Mouse (Mus musculus) stomach, embryonic 14.5 days (tissue): Measurements from ENCODE around the gene Tmem240. TPM values are rescaled to one million over a fixed set of nuclear protein-coding genes. Genes with fewer than 3 reads are reported as not detected.
"Not testable (repeated sequence)": the region's sequence is repeated elsewhere in the genome, so short reads cannot be mapped to it uniquely, and the experiment has no call there.

ENCODE experiments used
- ATAC-seq: fragments of 200-750 bp; cut with Nextera tagmentation; 2 replicates; pipeline ENCODE4 v1.8.0; 2017; ENCODE audit warnings: low read depth, moderate TSS enrichment; ENCODE audit not compliant: insufficient number of reproducible peaks, insufficient read depth, low FRiP score
- H3K27ac ChIP-seq: fragments of 300-500 bp; sonication (generic); 2 replicates; pipeline ENCODE4 v1.5.1; 2014; ENCODE audit warnings: mild to moderate bottlenecking, low read length, moderate library complexity, mixed read lengths
- H3K27me3 ChIP-seq: fragments of 300-500 bp; sonication (generic); 2 replicates; pipeline ENCODE4 v1.6.1; 2014; ENCODE audit warnings: low read length, control low read depth, mixed read lengths; ENCODE audit not compliant: control insufficient read depth, insufficient read depth
- H3K36me3 ChIP-seq: fragments of 300-500 bp; sonication (generic); 2 replicates; pipeline ENCODE4 v1.6.1; 2014; ENCODE audit warnings: mild to moderate bottlenecking, control low read depth, low read length, moderate library complexity, mixed read lengths; ENCODE audit not compliant: control insufficient read depth, insufficient read depth
- H3K4me1 ChIP-seq: fragments of 300-500 bp; sonication (generic); 2 replicates; pipeline ENCODE4 v1.6.1; 2014; ENCODE audit warnings: low read length, control low read depth, mixed read lengths; ENCODE audit not compliant: control insufficient read depth, insufficient read depth
- H3K4me2 ChIP-seq: fragments of 300-500 bp; sonication (generic); replicated peaks from 2 replicates; pipeline ENCODE4 v1.6.1; 2014; ENCODE audit warnings: low read depth, low read length, control low read depth
- H3K4me3 ChIP-seq: fragments of 300-500 bp; sonication (generic); 2 replicates; pipeline ENCODE4 v1.5.1; 2014; ENCODE audit warnings: low read depth, low read length, control low read depth
- H3K9ac ChIP-seq: fragments of 300-500 bp; sonication (generic); replicated peaks from 2 replicates; pipeline ENCODE4 v1.6.1; 2014; ENCODE audit warnings: low read depth, mild to moderate bottlenecking, control low read depth, low read length, moderate library complexity, mixed read lengths
- H3K9me3 ChIP-seq: fragments of 300-500 bp; sonication (generic); 2 replicates; pipeline ENCODE4 v1.6.1; 2016; ENCODE audit warnings: low read depth, low read length, control low read depth; ENCODE audit not compliant: control insufficient read depth
- WGBS: fragments of 180-500 bp; shearing (Covaris S2); extraction: QIAGEN DNeasy Blood & Tissue Kit; methylation state at CpG from one replicate; pipeline ENCODE4 v1.1.7; 2014; 5-methylcytosine and 5-hydroxymethylcytosine counted together
- polyA plus RNA-seq: library from polyadenylated mRNA; unstranded; fragments of >200 nt; fragmentation: Nextera tagmentation; extraction: Ambion mirVana; gene quantifications from 2 replicates; pipeline ENCODE4 v1.2.1, GENCODE M21; 2014

Tmem240 gene
- polyA plus RNA-seq, 1 experiment from 2014 or later = 0.56 TPM

DNA sequence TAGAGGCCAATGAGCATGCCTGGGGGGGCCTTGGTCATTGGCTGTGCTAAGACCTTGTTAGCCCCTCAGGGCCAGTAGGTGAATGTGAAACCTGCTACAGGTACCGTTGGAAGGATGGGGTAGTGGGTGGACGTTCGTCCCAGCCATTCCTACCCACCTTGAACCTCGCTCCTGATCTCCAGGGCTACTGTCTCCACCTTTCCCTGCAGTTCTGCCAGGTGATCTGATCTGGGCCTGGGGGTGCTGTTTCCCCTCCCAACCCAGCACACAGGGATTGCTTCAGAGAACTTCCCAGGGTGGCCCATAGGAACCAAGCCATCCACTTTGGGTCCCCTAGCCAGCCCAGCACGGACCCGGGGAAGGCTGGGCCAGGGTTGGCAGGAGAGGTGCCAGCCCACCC is 4.6 kb downstream of the Tmem240 start:
- ATAC-seq = no peak
- Histone ChIP-seq H3K4me3 (no peak overlapping the region), H3K36me3 (peaks cover 24% of the 10 kb centered on the region), H3K9ac (no peak overlapping the region), H3K9me3 (no peaks in the 10 kb centered on the region), H3K27ac (no peak overlapping the region), H3K27me3 (no peaks in the 10 kb centered on the region), H3K4me1 (peaks cover 7% of the 10 kb centered on the region), H3K4me2 (no peak overlapping the region)
- WGBS = 83% methylated on average over 6 of the region's 6 CpGs

DNA sequence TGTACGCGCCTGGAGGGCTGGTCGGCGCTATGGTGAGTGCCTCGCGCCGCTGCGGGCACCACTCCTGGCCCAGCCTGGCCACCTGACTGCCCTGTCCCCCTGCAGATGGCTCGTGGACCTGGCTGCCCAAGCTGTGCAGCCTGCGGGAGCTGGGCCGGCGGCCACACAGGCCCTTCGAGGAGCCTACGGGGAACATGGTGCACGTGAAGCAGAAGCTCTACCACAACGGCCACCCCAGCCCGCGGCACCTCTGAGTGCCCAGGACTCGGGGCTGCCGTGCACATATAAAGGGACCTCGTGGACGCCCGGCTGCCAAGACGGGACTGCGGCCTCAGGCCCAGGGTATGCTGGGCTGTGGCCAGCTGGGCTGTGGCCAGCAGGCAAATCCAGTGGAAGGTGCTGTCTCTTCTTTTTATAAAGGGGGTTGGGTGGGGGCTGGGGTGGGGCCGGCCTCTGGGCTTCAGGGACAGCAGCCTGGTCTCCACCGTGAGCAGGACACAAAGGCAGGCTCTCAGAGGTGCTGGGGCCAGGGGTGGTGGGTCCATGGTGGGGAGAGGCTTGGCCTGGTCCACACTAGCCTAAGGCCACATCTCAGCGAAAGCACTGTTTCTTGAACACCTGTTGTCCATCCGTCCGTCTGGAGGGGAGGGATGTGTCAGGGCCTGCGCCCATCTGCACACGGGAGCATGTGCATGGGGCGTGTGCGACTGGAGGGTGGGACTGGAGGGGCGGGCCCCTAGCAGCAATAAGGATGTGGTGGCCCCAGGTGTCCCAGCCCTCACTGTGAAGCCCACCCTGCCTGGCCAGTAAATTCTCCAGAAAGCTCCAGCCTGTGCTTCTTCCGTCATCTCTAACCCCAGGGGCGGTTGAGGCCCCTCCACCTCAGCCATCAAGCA is 5.4 kb downstream of the Tmem240 start:
- peaks cover 7% of the 10 kb centered on the region for H3K4me1 ChIP-seq
- WGBS = 79% methylated on average over 37 of the region's 37 CpGs
- no peak overlapping the region for H3K4me3 ChIP-seq
- H3K27me3 ChIP-seq = no peaks in the 10 kb centered on the region
- no peaks in the 10 kb centered on the region for H3K9me3 ChIP-seq
- peaks cover 31% of the 10 kb centered on the region for H3K36me3 ChIP-seq
- no peak overlapping the region for H3K4me2 ChIP-seq
- ATAC-seq = no peak
- no peak overlapping the region for H3K9ac ChIP-seq
- H3K27ac ChIP-seq = no peak overlapping the region

DNA sequence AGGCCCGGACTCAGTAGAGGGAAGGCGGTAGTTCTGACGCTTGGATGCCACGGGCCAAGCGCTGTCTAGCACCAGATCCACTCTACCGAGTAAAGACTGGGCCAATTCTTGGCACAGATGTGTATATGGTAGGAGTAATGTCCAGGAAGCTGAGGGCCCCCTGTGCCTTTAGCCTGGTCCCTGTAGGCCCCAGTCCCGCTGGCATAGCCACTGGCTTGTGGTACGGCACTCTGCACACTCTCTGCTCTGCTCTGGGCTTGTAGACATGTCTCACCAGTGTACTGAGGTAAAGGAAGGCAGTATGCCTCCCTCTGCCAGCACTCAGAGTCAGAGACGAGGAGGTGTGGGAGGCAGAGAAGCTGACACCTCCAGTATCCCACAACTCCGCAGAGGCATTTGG is 6.1 kb downstream of the Tmem240 start:
- not testable (repeated sequence) for H3K9ac ChIP-seq, ATAC-seq, H3K27ac ChIP-seq, H3K4me2 ChIP-seq, H3K4me3 ChIP-seq, H3K4me1 ChIP-seq, H3K9me3 ChIP-seq, H3K27me3 ChIP-seq
- 90% methylated on average over 10 of the region's 10 CpGs for WGBS
- H3K36me3 ChIP-seq = peaks cover 36% of the 10 kb centered on the region

DNA sequence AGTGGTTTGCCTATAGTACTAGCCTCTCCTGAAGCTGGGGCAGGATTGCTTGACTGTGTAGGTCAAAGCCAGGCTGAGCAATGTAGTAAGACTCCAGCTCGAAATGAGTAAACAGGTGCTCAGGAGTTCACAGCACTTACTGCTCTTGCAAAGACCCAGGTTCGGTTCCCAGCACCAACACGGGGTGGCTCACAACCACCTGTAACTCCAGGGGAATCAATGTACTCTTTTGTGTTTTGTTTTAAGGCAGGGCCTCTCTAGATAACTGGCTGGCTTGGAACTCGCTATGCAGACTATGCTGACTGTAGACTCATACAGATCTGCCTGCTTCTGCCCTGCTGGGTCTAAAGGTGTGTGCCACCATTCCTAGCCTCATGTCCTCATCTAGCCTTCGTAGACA is 8.1 kb downstream of the Tmem240 start:
- H3K9ac ChIP-seq = no peak overlapping the region
- H3K27me3 ChIP-seq = no peaks in the 10 kb centered on the region
- H3K4me1 ChIP-seq = no peaks in the 10 kb centered on the region
- no peak overlapping the region for H3K4me2 ChIP-seq
- H3K36me3 ChIP-seq = peaks cover 52% of the 10 kb centered on the region
- no peaks in the 10 kb centered on the region for H3K9me3 ChIP-seq
- 92% methylated on average over 5 of the region's 5 CpGs for WGBS
- H3K4me3 ChIP-seq = no peak overlapping the region
- no peak overlapping the region for H3K27ac ChIP-seq
- no peak for ATAC-seq

DNA sequence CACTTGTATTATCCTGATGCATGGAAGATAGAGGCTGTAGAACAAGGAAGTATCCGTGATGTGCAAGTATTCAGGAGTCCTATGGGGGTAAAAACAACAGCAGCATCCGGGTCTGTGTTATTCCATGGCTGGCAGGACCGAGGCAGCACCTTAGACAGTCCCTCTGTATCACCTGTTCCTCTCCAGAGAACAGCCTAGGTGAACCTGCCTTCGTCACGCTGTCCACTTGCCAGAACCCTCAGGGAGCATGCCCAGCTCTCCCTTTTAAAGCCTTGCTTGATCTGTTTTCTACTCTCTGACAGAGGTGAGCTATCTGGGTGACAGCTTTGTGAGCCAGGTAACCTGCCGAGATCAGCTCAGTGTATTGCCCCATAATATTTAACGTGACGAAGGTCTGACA is 9.9 kb downstream of the Tmem240 start:
- Histone ChIP-seq H3K36me3 (peaks cover 69% of the 10 kb centered on the region), H3K4me2 (no peak overlapping the region), H3K4me3 (no peak overlapping the region), H3K4me1 (no peaks in the 10 kb centered on the region), H3K27me3 (no peaks in the 10 kb centered on the region), H3K9me3 (no peaks in the 10 kb centered on the region), H3K27ac (no peak overlapping the region), H3K9ac (no peak overlapping the region)
- WGBS = 93% methylated on average over 8 of the region's 8 CpGs
- ATAC-seq = no peak

DNA sequence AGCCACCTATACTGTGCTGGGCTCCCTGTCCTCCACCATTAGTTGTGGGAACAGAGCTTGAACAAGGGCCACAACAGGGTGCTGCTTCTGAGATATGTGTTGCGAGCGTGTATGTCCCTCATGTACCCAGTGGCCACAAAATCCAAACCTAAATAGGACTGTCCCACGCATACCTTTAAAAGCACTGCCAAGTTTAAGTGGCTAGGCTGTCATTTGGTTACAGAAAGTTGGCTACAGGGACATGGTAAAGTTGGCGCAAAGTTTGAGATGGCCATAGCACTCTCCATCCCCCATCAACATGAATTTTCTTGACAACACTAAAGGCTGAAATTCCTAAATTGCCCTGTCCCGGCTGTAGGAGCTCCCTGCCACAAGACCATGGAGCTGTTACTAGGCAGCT is 10.5 kb downstream of the Tmem240 start:
- Histone ChIP-seq H3K36me3 (peaks cover 76% of the 10 kb centered on the region), H3K4me2 (no peak overlapping the region), H3K4me1 (no peaks in the 10 kb centered on the region), H3K27me3 (no peaks in the 10 kb centered on the region), H3K27ac (no peak overlapping the region), H3K9ac (no peak overlapping the region), H3K9me3 (no peaks in the 10 kb centered on the region), H3K4me3 (no peak overlapping the region)
- WGBS = 91% methylated on average over 5 of the region's 5 CpGs
- ATAC-seq = no peak

DNA sequence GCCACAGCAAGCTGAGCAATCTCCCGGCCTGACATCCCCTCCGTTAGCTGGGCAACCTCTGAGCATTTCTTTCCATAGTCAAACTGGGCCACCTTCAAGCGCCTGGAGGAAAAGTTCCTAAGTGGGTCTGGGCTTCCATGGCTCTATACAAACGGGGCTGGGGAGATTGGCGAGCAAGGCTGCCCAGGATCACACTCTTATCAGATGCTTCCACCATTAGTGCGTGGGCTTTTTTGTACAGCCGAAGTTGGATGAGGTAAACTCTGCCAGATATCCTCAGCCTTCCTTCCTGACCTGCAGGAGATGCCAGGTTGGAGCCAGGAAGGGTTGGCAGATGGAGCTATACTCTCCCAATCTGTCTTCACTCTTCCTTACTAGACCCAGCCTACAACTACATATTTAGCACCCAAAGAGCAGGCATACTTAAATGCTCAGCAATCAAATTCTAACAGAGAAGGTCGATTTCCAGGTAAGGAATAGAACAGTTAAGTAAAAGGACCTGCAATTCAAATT is 11.5 kb downstream of the Tmem240 start:
- WGBS = 87% methylated on average over 8 of the region's 8 CpGs
- H3K36me3 ChIP-seq = peaks cover 82% of the 10 kb centered on the region

DNA sequence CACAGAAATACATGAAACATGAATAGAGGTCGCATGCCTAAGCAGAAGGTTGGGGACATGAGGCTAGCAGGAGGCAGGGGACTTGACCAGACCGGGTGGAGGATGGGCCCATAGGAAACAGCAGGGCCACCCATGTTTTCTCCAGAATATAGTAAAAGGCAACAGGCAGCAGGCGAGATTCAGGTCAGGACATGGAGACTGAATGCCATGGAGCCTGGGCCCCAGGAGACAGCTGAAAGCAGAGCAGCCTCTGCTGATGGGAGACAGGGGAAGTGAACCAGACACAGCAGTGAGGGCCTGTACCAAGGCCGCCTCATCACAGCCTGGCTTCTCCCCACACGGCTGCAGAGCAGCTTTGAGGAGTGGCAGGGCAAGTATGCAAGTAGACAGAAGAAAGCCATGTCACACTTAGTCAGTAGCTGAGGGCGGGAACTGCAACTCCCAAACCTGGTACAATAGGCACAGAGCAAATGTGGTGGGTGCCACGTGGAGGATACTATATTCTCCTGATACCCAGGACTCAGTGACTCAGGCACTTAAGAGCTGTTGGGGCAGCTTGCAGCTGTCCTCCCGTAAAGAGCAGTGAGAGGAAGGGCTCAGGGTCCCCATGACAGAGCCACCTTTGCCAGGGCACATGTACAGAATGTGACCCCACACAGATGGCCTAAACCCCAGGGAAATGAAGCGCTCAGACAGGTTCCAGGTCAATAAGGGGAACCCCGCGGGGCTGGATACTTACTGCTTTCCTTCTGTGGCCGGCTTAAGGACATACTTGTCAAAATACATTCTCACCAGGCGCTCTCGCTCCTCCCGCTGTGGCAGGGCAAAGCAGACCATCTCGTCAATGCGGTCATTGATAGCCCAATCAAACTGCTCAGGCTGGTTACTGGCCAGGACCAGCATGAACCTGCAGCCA is 12.2 kb downstream of the Tmem240 start:
- Histone ChIP-seq H3K4me3 (no peak overlapping the region), H3K27ac (no peak overlapping the region), H3K4me1 (no peaks in the 10 kb centered on the region), H3K9ac (no peak overlapping the region), H3K36me3 (peaks cover 82% of the 10 kb centered on the region), H3K4me2 (no peak overlapping the region), H3K9me3 (no peaks in the 10 kb centered on the region), H3K27me3 (no peaks in the 10 kb centered on the region)
- WGBS = 87% methylated on average over 17 of the region's 17 CpGs
- no peak for ATAC-seq

More for the DNA sequence above, 11.5 kb downstream of the Tmem240 start:
- H3K27ac ChIP-seq = no peak overlapping the region
- H3K4me1 ChIP-seq = no peaks in the 10 kb centered on the region
- no peak overlapping the region for H3K4me3 ChIP-seq
- H3K9me3 ChIP-seq = no peaks in the 10 kb centered on the region
- no peak overlapping the region for H3K9ac ChIP-seq
- ATAC-seq = no peak
- H3K4me2 ChIP-seq = no peak overlapping the region
- no peaks in the 10 kb centered on the region for H3K27me3 ChIP-seq
